Mouse (Mus musculus) mouse embryonic stem cell (cell line): ENCODE results near the gene Tgif1.
"Not testable (repeated sequence)": the region's sequence is repeated elsewhere in the genome, so short reads cannot be mapped to it uniquely, and the experiment has no call there.

ENCODE experiments used
- in situ Hi-C, 2 experiments: fragments of 300-500 bp; cut with MboI; formaldehyde crosslinking; loops; 1 replicate in 1 of 2; 3 replicates in 1 of 2; pipeline ENCODE4 v1.14.3; 2019 to 2020; ENCODE audit warnings: low sequenced_read_pairs in 2 of 2, low pct_unique_long_range_greater_than_20kb in 1 of 2, mixed read lengths in 1 of 2; ENCODE audit not compliant: unreplicated experiment in 1 of 2

The Tgif1 gene

GRCm38 (mm10) chr17:70847751-70848510 lies 5.4 kb downstream of the Tgif1 start:
- in situ Hi-C loops: no loop called here

GRCm38 (mm10) chr17:70847086-70847485 lies 6.3 kb downstream of the Tgif1 start:
- in situ Hi-C loops: no loop called here

DNA sequence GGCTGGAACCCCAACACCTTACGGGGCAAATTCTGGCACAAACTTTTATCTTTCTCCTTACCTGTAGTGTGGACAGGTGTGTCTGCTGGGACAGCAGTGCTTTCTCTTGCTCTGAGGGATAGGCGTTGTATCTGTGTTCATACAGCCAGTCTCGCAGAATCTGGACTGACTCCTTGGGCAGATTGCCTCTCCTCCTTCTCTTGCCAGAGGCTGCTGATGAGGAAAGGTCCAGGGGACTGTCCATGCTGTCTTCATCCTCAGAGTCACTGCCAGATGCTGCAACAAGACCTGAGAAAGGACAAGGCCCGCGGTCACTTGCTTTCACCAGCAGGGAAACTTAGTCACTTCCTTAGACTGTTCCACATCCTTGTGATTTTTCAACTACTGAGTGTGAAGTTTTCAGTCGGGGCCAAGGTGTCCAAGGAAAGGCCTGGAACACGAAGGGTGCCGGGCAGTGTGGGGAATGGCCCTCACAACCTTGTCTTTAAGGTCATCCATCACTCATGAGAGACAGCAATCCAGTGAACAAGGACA lies 7.2 kb downstream of the Tgif1 start:
- in situ Hi-C loops: no loop called here

GRCm38 (mm10) chr17:70845543-70845942 lies 7.8 kb downstream of the Tgif1 start:
- in situ Hi-C loops: no loop called here

- in situ Hi-C loops: no loop called here
Measured at GRCm38 (mm10) chr17:70844971-70845370, 8.4 kb downstream of the Tgif1 start.

GRCm38 (mm10) chr17:70843252-70843651 lies 10.1 kb downstream of the Tgif1 start:
- in situ Hi-C loops: no loop called here

DNA sequence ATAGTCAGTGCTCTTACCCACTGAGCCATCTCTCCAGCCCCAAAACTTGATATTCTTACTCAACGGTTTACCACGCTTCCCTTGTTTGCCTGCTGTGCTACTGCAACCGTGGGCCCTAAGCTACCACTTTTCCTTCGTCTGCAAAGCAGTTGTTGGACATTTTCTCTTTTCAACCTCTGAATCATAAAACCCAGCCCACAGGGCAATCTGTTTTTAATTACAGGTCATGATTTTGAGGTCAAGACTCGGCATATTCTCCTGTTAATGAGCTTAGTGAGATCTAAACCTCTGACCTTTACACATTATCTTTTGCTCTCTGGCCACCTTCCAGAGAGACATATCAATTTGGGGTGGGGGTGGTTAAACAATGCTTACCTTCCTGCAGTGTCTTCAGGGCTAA lies 14.8 kb downstream of the Tgif1 start:
- in situ Hi-C loops: no loop called here

- in situ Hi-C loops: no loop called here
Measured at GRCm38 (mm10) chr17:70838031-70838430, 15.3 kb downstream of the Tgif1 start.

DNA sequence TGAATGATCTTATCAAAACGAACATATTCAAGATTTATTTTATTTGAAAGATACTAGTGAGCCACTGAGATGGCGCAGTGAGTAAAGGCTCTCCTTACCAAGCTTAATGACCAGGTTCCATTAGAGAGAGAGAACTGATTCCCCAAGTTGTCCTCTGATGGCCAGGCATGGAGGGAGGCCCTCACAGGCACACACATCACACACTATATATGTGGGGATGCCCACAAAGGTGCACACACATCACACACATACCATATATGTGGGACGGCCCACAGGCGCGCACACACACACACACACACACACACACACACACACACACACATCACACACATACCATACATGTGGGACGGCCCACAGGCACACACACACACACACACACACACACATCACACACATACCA lies 15.9 kb downstream of the Tgif1 start:
- in situ Hi-C loops: not testable (repeated sequence)

DNA sequence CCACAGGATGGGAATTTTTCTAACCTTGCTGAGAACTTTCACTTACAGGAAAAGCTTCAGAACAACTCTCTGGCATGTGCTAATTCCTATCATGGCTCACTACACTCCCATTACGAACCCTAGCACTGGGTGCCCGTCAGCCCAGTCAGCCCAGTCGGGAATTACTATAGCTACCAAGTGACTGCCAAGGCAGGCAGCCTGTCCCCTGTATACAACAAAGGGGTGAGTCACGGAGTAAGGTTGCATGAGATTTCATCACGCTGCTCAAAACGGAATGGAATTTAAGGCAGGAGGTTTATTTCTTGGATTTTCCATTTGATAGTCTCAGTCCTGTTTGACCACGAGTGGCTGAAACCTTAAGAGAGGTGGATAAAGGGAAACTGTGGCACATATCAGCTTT lies 16.5 kb downstream of the Tgif1 start:
- in situ Hi-C loops: no loop called here

GRCm38 (mm10) chr17:70835071-70835790 lies 18.1 kb downstream of the Tgif1 start:
- in situ Hi-C loops: no loop called here

DNA sequence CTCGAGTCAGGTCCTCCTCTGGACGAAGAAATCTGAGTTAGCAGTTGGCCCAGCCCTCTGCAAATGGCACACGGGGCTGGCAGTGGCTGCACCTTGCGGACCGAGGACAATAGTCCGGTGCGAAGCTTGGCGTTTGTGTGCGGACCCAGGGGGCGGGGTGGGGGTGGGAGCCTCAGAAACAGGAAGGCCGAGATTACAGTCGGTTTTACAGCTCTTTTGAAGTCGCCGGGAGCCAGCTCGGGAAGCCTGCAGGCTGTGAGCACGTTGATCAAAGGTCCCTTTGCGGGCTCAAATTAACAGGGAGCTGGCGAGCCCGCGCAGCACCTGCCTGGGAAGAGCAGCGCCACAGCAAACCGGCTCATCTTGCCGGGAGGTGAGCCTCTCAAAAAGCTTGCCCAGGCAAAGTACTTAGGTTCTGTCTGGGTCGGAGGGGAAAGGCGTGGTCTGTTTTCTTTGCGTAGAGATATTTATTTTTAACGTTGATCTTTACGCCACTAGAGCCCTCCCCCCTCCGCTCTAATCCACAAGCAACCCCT lies 18.8 kb downstream of the Tgif1 start:
- in situ Hi-C loops: no loop called here

- in situ Hi-C loops: no loop called here
Measured at GRCm38 (mm10) chr17:70832544-70832943, 20.8 kb downstream of the Tgif1 start.

DNA sequence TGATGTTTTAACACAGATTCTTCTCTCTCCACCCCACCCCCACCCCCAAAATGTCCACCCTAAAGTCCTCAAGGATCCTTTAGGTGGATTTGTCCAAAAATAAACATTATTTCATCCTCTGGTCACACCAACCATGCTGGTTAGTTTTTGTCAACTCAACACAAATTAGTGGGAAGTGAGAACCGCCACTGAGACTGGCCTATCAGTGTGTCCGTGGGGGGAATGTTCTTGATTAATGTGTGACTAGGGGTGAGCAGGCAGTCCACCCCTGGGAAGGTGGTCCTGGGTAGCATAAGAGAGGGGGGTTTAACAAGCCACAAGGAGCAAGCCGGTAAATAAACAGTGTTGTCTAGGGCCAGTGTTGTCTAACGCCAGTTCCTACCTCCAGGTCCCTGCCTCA lies 21.8 kb downstream of the Tgif1 start:
- in situ Hi-C loops: no loop called here

DNA sequence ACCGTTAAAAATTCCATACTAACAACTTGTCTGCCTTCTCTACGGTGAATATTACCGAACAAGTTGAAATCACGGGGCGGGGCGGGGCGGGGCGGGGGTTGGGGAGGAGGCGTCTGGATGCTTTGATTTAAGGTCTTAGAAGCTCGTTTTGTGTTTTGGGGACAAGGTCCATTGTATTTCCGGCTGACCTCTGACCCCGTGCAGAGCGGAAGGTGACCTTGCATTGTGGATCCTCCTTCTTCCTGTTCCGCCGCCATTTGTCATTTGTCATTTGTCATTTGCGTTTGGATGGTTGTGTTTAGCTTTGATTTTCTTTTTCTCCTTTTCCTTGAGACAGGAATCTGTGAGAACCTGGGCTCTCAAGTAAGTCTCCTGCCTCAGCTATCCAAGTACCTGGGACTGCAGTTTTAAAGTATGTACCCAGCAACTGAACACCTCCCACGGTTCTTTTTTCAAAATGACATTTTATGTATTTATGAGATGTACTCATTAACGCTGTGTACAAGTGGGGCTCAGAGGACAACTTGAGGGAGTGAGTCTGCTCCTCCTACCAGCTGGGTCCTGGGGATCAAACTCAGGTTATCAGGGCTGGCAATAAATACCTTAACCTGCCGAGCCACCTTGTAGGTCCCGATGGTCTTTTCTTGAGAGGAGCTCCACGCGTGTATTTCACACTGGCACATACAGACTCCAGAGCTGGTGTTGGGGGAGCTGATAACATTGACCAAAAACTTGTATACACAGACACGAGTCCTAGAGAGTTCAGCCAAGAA lies 23.2 kb downstream of the Tgif1 start:
- in situ Hi-C loops: no loop called here

DNA sequence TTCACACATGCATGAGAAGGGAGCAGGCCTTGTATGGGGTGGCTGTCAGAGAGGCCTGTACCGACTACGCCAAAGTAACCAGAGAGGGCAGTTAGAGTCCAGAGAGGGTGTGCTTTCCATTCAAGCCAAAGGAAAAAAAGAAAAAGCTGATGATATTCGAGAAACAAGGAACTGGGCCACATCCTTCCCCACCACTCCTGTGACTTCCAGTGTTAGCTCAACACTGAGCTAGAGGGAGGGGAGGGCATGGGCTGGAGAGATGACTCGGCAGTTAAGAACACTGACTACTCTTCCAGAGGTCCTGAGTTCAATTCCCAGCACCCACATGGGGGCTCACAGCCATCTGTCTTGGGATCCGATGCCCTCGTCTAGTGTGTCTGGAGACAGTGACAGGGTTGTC lies 24.1 kb downstream of the Tgif1 start:
- in situ Hi-C loops: no loop called here

GRCm38 (mm10) chr17:70828569-70828968 lies 24.8 kb downstream of the Tgif1 start:
- in situ Hi-C loops: no loop called here

- in situ Hi-C loops: no loop called here
Measured at GRCm38 (mm10) chr17:70828180-70828528, 25.2 kb downstream of the Tgif1 start.
